Mouse (Mus musculus) megakaryocyte-erythroid progenitor cell, adult 5-6 weeks (primary cell): ENCODE data around the gene Adh4. TPM values are rescaled to one million over a fixed set of nuclear protein-coding genes. Genes with fewer than 3 reads are reported as not detected.
"Not testable (repeated sequence)": the region's sequence is repeated elsewhere in the genome, so short reads cannot be mapped to it uniquely, and the experiment has no call there.

ENCODE experiments used
- ATAC-seq: replicated peaks from 2 replicates; pipeline ENCODE4 v1.8.0; 2016; ENCODE audit warnings: mild to moderate bottlenecking, inconsistent platforms; ENCODE audit not compliant: severe bottlenecking, poor library complexity, low FRiP score, low TSS enrichment
- total RNA-seq, 2 experiments: library from RNA; stranded (forward) in 1 of 2; stranded (reverse) in 1 of 2; fragments of 200-1000, 215-1000 nt in 1 of 2; fragments of >200 nt in 1 of 2; fragmentation: Nextera tagmentation in 1 of 2; gene quantifications; 2 replicates each; pipeline ENCODE4 v1.2.3; 2014 to 2017

Gene Adh4
- total RNA-seq (2014; fragmentation: Nextera tagmentation): not detected in 2 replicates
- not detected in 2 replicates for total RNA-seq (2017)

DNA sequence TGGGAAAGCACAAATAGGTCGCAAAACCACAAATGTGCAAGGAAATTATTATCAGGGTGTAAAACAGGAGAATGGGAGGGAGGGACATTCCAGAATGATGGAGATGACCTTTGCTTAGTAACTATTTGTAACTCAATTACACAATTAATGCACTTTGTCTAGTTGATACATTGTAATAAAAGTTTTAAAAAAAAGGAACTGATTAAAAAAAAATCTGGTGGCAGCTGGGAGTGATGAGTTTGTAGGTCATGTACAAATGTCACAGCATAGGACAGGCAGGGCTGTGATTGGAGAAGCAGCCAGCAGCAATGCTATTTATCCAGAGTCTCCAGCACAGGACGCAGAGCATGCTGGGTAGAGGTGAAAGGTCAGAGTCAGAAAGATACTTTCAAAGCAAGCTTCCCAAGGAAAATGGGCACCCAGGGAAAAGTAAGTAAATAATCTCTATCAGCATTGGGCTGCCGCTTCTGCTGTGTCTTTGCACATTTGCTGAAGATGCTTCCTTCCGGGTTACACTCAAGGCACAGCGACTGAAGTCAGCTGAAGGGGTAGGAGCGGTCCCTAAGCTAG, at the start of gene Adh4:
TSS of gene Adh4 (plus strand) at position 346 of the 570 bp plus-strand sequence.
- ATAC-seq: no peak

GRCm38 (mm10) chr3:138366181-138366580, 49.1 kb upstream of the Adh4 start:
- no peak for ATAC-seq

GRCm38 (mm10) chr3:138369546-138369945, 45.7 kb upstream of the Adh4 start:
- no peak for ATAC-seq

DNA sequence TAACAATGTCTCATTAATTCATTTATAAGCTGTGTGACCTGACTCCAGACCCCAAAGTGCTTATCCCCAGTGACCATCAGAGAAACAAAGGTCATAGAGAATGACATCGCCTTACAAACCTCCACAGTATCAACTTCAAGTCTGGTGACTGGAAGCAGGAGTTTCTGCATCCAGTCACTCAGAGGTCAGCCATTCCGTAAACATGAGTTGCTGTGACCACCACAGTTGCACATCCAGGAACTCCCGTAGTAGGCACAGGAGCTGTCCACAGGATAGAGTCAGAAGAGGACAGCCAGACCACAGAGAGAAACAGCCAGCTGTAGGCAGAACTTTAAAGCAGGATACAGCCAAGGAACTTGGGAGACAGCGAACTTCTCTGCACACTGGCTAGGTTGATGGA, 45.0 kb upstream of the Adh4 start:
- not testable (repeated sequence) for ATAC-seq

- no peak for ATAC-seq
Measured at GRCm38 (mm10) chr3:138373920-138374319, 41.3 kb upstream of the Adh4 start.

DNA sequence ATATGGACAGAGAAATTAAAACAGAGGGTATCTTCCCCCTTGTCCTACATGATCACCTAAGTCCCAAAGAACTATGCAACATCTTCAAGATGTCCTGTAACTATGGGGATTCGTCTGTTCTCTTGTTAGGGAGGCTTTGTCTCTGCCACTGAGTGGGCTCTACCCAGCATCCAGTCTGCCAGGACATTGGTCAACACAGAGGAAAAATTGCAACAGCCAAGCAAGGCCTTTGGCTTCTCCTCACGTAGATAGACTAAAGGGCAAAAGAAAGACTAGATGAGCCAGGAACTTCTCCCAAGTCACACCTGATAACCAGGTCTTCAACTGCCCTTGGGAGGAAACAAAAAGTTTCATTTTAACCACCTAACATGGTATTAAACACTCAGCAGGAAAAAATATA, 40.1 kb upstream of the Adh4 start:
- no peak for ATAC-seq

DNA sequence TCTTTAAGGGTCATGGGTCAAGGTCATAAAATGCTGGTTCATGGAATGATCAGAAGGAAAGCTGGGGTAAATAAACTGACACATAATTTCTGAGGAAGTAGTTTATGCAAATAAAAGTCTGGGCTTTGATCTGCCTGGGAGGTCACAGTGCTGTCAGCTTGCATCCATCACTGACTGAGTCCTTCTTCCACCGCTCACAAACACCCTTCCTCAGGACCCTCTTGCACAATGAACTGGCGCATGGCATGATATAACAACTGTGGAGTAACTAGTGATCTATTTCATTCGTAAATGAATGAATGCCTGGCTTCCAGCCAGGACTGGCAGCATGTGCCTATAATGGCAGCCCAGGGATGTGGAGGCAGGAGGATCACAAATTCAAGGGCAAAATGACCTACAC, 34.1 kb upstream of the Adh4 start:
- ATAC-seq: no peak

GRCm38 (mm10) chr3:138387155-138387554, 28.1 kb upstream of the Adh4 start:
- ATAC-seq: no peak

DNA sequence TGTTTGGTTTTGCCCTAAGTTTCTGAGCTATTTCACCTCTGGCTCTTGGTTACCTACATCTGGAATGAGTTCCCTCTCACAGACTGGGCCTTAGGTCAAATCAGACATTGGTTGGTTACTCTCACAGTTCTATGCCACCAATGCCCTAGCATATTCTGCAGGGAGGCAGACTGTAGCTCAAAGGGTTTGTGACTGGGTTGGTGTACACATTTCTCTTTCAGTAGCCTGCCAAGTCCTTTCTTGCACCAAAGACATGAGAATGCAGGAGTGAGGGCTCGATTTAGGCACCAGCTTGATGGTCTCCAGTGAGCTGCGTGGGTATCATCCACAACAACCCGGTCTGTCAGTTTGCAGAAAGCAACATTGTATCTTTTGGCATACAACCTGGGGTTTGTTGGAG, 10.4 kb upstream of the Adh4 start:
- ATAC-seq: no peak

DNA sequence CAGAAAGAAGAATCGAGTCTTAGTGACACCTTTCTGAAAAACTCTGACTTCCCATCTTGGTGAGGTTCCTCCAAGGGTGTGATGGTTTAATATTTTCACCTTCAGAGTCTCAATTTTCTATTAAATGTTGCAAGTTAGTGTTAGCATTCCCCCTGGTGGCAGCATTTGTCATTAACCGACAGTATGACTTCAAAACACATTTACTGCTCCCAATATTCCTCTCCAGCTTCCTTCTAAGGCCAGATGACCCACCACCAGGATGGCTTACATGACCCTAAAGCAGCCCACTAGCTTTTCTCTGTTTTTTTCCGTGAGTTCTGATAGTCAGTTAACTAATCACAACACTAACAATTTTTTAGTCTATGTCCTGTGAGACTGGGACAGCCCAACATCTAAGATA, 9.9 kb upstream of the Adh4 start:
- ATAC-seq: no peak

DNA sequence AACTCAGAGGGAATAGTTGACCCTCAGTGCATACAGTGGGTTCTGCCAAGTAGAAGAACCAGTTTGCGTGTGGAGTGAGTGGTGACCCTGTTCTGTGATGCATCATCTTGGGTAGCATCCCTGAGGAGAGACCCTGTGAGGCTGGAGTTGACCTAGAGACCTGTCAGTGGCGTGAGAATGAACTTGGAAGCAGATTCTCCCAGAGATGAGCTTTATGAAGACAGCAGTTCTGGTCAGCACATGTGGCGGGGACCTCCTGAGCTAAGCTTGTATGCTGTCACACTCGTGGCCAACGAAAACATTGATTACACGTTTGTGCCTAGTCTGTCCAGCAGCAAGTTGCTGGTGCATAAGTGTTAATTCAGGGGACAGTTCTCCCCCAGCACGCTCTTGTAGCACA, 9.4 kb upstream of the Adh4 start:
- no peak for ATAC-seq

- ATAC-seq: no peak
Measured at GRCm38 (mm10) chr3:138407920-138408319, 7.3 kb upstream of the Adh4 start.

DNA sequence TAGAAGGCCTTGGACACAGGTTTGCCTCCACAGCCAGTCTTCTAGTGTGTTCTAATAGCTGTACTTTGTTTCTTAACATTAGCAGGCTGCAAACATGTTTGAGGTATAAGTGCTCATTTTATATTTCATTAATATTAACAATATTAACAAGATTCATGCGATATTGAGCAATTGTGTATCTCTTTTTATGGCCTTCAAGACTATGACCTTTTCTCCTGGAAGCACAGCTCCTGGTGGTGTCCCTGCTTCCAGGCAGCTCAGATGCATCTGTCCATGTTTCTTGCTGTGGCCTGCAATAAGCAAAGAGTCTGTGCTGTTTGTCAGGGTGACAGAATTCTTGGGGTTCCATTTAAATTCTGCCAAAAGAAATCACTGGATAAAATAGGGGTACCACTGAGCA, 5.7 kb upstream of the Adh4 start:
- no peak for ATAC-seq

GRCm38 (mm10) chr3:138410211-138410610, 5.1 kb upstream of the Adh4 start:
- no peak for ATAC-seq

- no peak for ATAC-seq
Measured at GRCm38 (mm10) chr3:138419369-138419768, 4.1 kb downstream of the Adh4 start.

GRCm38 (mm10) chr3:138420385-138420784, 5.1 kb downstream of the Adh4 start:
- no peak for ATAC-seq

DNA sequence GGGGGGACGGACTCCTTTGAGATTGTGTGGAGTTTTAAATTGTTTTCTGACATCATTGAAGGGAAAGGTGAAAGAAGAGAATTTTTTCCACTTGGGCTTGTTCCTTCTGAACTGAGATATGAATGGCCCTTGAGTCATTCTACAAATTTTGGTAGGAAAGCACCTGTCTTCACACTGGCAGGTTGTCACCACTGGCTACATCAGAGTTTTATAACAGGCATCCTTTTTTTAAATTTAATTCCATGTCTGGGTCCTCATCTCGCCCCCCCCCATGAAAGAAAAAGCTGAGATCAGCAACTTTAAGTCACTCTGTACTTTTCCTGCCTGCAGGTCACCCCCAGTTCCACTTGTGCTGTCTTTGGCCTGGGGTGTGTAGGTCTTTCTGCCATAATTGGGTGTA, 8.4 kb downstream of the Adh4 start:
- ATAC-seq: no peak

DNA sequence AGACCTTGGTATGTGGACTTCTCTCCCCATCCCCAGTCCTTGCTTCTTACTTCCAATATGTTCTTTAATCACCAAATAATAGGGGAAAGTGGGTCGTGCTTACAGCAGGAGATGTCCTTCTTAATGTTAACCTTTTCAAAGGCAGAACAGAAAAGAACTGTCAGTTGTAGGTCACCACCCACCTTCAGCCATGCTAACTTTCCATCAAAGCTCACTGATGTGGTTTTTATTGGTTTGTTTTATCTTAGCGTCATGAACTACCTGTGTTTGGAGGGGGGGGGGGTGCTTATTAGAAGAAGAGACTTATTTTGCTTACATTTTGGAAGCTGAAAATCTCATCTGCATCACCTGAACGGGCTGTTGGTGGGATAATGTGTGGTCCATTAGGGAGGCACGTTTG, 9.0 kb downstream of the Adh4 start:
- ATAC-seq: no peak

DNA sequence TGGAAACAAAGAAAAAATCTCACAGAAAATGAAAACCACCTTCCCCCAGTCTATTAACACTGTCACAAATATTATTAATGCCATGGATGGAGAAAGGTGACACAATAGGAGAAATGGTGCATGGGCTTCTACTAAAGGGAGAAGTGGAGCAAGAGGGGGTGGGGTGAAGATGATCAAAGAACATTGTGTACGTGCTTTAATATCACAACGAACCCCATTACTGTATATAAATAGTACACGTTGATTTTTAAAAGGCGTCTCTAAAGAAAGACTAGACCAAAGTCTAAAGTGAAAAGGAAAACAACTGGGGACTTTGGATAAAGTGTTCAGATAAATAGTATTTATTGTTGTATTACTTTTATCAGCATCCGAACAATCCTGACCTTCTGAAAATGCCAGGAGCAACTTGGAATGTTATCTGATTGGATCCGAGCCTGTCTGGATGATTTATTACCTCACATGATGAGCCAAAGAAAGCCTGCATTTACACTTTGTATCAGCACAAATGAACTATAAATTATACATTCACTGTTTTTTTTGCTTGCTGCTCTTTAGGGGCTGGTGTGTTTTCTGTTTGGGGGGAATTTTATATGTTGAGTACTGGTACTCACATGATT, 15.2 kb downstream of the Adh4 start:
- ATAC-seq: no peak

DNA sequence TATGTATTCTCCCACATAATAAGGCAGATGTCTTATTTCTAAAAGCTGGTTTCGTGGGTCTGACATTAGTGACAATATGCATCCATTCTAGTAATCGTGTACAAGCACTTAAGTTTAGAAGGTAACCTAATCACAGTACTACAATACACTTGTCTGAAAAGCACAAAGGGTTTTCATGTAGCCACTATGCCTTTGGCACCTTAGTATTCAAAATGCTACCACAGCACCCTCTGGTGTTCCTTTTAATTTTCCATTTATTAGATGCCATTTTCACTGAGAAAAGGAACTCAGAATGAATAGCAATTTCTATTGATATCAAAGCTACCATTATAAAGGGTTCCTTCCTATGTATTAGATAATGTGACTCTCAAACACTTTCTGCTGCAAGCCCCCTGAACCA, 16.6 kb downstream of the Adh4 start:
- peak; percentile 61 for ATAC-seq

DNA sequence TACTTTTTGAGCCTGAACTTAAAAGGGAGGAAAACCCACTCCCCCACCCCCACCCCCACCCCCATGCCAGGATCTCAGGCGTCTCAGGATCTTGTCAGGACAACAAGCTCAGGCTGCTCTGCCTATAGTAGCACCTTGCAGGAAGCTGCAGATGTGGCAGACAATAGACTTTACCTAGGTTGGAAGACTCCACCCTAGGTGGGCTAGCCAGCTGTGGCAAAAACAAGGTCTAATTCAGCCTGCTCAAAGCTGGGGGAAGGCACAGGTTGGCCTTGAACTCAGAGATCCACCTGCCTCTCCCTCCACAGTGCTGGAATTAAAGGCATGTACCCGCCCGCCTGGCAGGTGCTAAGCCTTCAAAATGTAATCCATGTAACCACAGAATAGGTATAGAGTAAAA, 23.4 kb downstream of the Adh4 start:
- no peak for ATAC-seq

DNA sequence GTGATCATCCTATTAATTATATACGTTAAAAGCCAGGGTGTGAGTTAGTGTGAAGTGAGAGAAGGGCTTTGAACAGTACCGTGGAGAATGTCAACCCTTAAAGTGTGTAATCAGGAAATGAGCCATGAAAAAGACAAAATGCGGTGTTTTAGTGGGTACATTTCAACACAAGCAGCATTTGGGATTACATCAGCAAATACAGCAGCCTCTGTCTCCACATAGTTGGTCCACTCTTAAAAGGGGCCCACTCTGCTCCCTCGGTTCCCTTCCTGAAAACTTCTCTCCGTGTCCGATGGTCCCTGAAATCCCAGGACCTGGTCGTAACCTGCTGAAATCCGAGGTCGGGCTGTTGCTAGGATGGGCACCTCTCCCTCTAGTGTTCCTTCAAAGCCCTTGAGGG, 26.9 kb downstream of the Adh4 start:
- ATAC-seq: no peak
